Mouse (Mus musculus): ENCODE measurements around the gene Osbp. TPM values are rescaled to one million over a fixed set of nuclear protein-coding genes. Genes with fewer than 3 reads are reported as not detected.
"Not testable (repeated sequence)": the region's sequence is repeated elsewhere in the genome, so short reads cannot be mapped to it uniquely, and the experiment has no call there.

Osbp gene
- total RNA-seq, 1 experiment from 2014 or later: 35.0 TPM

DNA sequence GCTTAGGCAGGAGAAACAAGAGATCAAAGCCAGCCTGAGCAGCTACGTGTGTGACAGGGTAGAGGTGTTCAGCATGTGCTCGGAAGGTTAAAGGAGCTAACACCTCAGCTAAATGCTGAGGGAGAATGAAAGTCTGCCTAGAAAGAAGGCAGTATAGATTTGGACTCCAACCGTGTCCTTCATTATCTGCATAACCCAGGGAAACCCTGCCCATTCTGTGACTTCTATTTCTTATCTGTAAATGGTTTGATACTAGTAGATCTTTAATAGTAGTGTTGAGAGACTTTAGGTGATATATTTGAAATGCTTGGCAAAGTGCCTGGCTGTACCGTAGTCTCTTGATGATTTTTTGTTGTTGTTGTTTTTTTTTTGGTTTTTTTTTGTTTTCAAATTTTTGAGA is 9.9 kb downstream of the Osbp start:
- no peak for ATAC-seq (replicated peaks in 1 of 2; ENCODE audit: insufficient read depth in 1 of 2, low FRiP score in 2 of 2, low TSS enrichment in 1 of 2, low read depth in 1 of 2, poor library complexity in 2 of 2, severe bottlenecking in 2 of 2)

GRCm38 (mm10) chr19:11977363-11977762 is 11.6 kb downstream of the Osbp start:
- no peak for ATAC-seq (replicated peaks in 1 of 2; ENCODE audit: insufficient read depth in 1 of 2, low FRiP score in 2 of 2, low TSS enrichment in 1 of 2, low read depth in 1 of 2, poor library complexity in 2 of 2, severe bottlenecking in 2 of 2)

- ATAC-seq (replicated peaks in 1 of 2; ENCODE audit: insufficient read depth in 1 of 2, low FRiP score in 2 of 2, low TSS enrichment in 1 of 2, low read depth in 1 of 2, poor library complexity in 2 of 2, severe bottlenecking in 2 of 2): no peak
Measured at GRCm38 (mm10) chr19:11980471-11980870, 14.7 kb downstream of the Osbp start.

DNA sequence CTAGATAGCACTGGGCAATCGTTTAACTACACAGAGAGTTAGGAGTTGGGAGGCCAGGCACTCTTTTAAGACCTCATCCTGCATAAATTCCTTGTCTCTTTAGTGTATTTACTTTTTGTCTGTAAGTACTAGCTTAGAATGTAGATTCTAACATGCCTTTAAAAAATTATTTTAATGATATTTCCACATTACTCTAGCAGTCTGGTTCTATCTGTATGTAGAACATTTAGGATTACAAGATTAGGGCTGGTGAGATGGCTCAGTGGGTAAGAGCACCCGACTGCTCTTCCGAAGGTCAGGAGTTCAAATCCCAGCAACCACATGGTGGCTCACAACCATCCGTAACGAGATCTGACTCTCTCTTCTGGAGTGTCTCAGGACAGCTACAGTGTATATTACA is 18.9 kb downstream of the Osbp start:
- ATAC-seq (replicated peaks in 1 of 2; ENCODE audit: insufficient read depth in 1 of 2, low FRiP score in 2 of 2, low TSS enrichment in 1 of 2, low read depth in 1 of 2, poor library complexity in 2 of 2, severe bottlenecking in 2 of 2): not testable (repeated sequence)

GRCm38 (mm10) chr19:11987841-11988240 is 22.1 kb downstream of the Osbp start:
- ATAC-seq (replicated peaks in 1 of 2; ENCODE audit: insufficient read depth in 1 of 2, low FRiP score in 2 of 2, low TSS enrichment in 1 of 2, low read depth in 1 of 2, poor library complexity in 2 of 2, severe bottlenecking in 2 of 2): no peak

DNA sequence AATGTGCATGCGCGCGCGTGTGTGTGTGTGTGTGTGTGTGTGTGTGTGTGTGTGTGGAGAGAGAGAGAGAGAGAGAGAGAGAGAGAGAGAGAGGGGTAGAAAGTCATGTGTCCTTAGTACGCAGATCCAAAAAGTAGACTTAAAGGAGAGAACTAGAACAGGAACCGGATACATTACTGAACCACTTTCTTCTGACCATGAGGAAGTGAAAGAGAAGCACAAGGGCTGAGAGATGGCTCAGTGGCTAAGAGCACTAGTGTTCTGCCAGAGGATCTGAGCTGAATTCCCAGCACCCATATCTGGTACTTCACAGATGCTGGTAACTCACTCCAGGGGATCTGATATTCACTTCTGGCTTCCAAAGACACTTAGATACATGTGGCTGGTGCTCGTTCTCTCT is 23.6 kb downstream of the Osbp start:
- no peak for ATAC-seq (replicated peaks in 1 of 2; ENCODE audit: insufficient read depth in 1 of 2, low FRiP score in 2 of 2, low TSS enrichment in 1 of 2, low read depth in 1 of 2, poor library complexity in 2 of 2, severe bottlenecking in 2 of 2)

GRCm38 (mm10) chr19:11992034-11992433 is 26.3 kb downstream of the Osbp start:
- ATAC-seq (replicated peaks in 1 of 2; ENCODE audit: insufficient read depth in 1 of 2, low FRiP score in 2 of 2, low TSS enrichment in 1 of 2, low read depth in 1 of 2, poor library complexity in 2 of 2, severe bottlenecking in 2 of 2): no peak

- no peak for ATAC-seq (replicated peaks in 1 of 2; ENCODE audit: insufficient read depth in 1 of 2, low FRiP score in 2 of 2, low TSS enrichment in 1 of 2, low read depth in 1 of 2, poor library complexity in 2 of 2, severe bottlenecking in 2 of 2)
Measured at GRCm38 (mm10) chr19:11992441-11993029, 26.8 kb downstream of the Osbp start.

- no peak for ATAC-seq (replicated peaks in 1 of 2; ENCODE audit: insufficient read depth in 1 of 2, low FRiP score in 2 of 2, low TSS enrichment in 1 of 2, low read depth in 1 of 2, poor library complexity in 2 of 2, severe bottlenecking in 2 of 2)
Measured at GRCm38 (mm10) chr19:11994703-11995431, 29.1 kb downstream of the Osbp start.

- no peak for ATAC-seq (replicated peaks in 1 of 2; ENCODE audit: insufficient read depth in 1 of 2, low FRiP score in 2 of 2, low TSS enrichment in 1 of 2, low read depth in 1 of 2, poor library complexity in 2 of 2, severe bottlenecking in 2 of 2)
Measured at GRCm38 (mm10) chr19:11995722-11996448, 30.1 kb downstream of the Osbp start.

DNA sequence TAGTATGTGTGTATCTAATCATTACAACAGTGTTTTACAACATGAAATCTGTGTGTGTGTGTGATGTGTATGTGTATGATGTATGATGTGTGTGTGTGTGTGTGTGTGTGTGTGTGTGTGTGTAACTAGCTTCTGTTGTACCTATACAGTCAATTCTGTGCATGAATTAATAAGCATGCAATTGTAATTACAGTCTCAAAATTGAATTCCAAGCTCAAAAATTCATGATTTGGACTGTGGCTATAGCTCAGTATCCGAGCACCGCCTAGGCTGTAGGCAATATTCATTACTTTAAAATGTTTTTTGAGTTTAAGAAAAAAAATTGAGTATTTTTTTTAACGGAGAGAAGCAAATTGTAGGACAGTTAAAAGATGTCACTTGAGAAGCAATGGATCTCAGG is 35.9 kb downstream of the Osbp start:
- no peak for ATAC-seq (replicated peaks in 1 of 2; ENCODE audit: insufficient read depth in 1 of 2, low FRiP score in 2 of 2, low TSS enrichment in 1 of 2, low read depth in 1 of 2, poor library complexity in 2 of 2, severe bottlenecking in 2 of 2)

- peak; percentile 61 to 72 for ATAC-seq (replicated peaks in 1 of 2; ENCODE audit: insufficient read depth in 1 of 2, low FRiP score in 2 of 2, low TSS enrichment in 1 of 2, low read depth in 1 of 2, poor library complexity in 2 of 2, severe bottlenecking in 2 of 2)
Measured at GRCm38 (mm10) chr19:12002125-12002524, 36.4 kb downstream of the Osbp start.

GRCm38 (mm10) chr19:12002791-12003190 is 37.0 kb downstream of the Osbp start:
- ATAC-seq (replicated peaks in 1 of 2; ENCODE audit: insufficient read depth in 1 of 2, low FRiP score in 2 of 2, low TSS enrichment in 1 of 2, low read depth in 1 of 2, poor library complexity in 2 of 2, severe bottlenecking in 2 of 2): no peak

GRCm38 (mm10) chr19:12003568-12003967 is 37.8 kb downstream of the Osbp start:
- ATAC-seq (replicated peaks in 1 of 2; ENCODE audit: insufficient read depth in 1 of 2, low FRiP score in 2 of 2, low TSS enrichment in 1 of 2, low read depth in 1 of 2, poor library complexity in 2 of 2, severe bottlenecking in 2 of 2): no peak

DNA sequence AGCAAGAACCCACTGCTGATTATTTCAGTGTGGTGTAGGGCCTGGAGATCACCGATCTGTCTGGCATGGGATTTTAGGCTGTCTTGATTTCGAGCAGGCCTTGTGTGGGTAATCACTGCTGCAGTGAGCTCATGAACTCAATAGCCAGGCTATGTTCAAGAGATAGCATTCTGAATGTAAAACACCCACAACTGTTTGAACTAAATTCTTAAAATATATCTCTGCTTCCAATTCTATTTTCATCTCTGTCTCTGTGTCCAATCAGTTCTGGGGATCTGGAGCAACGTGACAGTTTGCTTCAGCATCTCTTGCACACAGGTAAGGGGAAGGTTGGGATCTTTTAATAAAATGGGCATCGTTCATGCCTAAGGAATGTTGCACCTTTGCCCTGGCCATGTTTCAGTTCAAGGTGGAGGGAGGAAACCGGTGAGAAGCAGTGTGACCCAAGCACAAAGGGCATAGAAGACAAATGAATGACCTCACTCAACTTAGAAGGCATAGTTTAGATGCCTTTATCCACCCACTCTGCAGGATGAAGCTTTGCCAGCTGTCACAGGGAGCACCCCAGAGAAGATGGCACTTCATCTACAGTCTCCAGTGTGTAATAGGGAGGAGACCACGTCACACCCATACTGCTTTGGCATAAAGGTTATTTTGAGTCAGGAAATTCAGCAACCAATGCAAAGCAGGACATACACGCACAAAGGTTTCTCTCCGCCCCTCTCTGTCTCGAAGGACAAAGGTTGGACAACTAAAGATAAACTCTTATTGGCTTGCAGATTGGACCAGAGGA is 38.7 kb downstream of the Osbp start:
- ATAC-seq (replicated peaks in 1 of 2; ENCODE audit: insufficient read depth in 1 of 2, low FRiP score in 2 of 2, low TSS enrichment in 1 of 2, low read depth in 1 of 2, poor library complexity in 2 of 2, severe bottlenecking in 2 of 2): no peak

GRCm38 (mm10) chr19:12005376-12006360 is 39.9 kb downstream of the Osbp start:
- ATAC-seq (replicated peaks in 1 of 2; ENCODE audit: insufficient read depth in 1 of 2, low FRiP score in 2 of 2, low TSS enrichment in 1 of 2, low read depth in 1 of 2, poor library complexity in 2 of 2, severe bottlenecking in 2 of 2): peak; percentile 55 to 63

All from hematopoietic stem cell, adult 5-6 weeks (primary cell).